11 mouse cellular contexts compared by ENCODE assay signal in the genomic region with DNA sequence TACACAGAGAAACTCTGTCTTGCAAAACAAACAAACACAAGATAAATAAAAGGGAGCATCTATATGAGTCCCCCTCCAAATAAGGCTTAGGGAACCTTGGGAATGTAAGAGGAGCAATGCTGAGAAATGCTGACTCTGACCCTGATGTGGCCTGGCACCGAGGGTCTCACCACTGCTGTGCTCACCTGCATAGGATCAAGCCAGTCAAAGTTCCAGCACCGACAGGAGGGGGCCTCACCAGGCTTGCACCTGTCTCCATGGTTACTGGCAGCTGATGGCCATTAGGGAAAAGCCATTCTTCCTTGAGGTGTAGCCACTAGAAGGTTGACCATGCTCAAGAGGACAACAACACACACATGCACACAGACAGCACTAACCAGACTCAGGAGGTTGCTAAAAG.
"Had no signal": no experiment of that assay in that cellular context is flagged by ENCODE, and none has a peak within 500 bp of the region (broad histone marks: within the 10 kb centered on the region; RNA-seq: fewer than 3 reads in every experiment).

No protein-coding gene starts in this region.

- H3K36me3 ChIP-seq: kidney, embryonic 15.5 days; limb, embryonic 10.5 days had no signal

- H3K27ac ChIP-seq: kidney, embryonic 15.5 days; left cerebral cortex, adult 2 months; limb, embryonic 10.5 days had no signal

- H3K27me3 ChIP-seq: kidney, embryonic 15.5 days had no signal

- DNase-seq: kidney, adult 2 months; kidney, postnatal 14 days; lung, adult 18-20 months; retina, postnatal 1 day; right cerebral cortex, postnatal 4 days; spleen, adult 18-20 months; thymus, postnatal 36 days had no signal

- H3K9me3 ChIP-seq: kidney, embryonic 15.5 days; limb, embryonic 10.5 days had no signal

- ATAC-seq: intestine, embryonic 16.5 days had no signal
